Mouse (Mus musculus): ENCODE measurements around the gene Cpsf3. TPM values are rescaled to one million over a fixed set of nuclear protein-coding genes. Genes with fewer than 3 reads are reported as not detected.
A peak's percentile ranks its signal among the peaks of the same experiment; 100 is the strongest.

Gene Cpsf3
- total and polyA plus RNA-seq, 3 experiments = 10.1 to 165 (median 113) TPM

DNA sequence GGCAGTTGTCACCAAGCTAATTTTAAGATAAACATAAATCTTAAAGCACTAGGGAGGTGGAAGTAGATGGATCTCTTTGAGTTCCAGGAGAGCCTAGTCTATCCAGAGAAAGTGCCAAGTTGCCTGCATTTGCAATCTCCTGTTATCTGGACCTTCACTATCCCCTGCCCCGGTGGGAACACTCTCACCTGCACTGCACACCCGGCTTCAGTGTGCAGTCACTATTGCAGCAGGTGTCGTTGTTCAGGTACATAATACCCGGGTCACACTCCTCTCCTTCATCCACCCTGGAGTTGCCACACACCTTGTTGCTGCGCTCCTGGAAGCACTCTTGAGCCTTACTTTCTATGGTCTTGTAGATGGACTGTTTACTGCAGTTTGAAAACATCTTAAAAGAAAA, 48.6 kb downstream of the Cpsf3 start:
- H3K4me3 ChIP-seq (ENCODE audit: low read depth, low read length) = no peak overlapping the region
- DNase-seq (ENCODE audit: low spot score) (no peak), ATAC-seq (ENCODE audit: extremely low read depth, insufficient number of reproducible peaks, low FRiP score, poor library complexity, severe bottlenecking) (no peak)
- H3K9me3 ChIP-seq (replicated peaks) = no peaks in the 10 kb centered on the region
- H3K4me1 ChIP-seq (ENCODE audit: insufficient read depth, low read depth, low read length) = peaks cover 8% of the 10 kb centered on the region
- H3K36me3 ChIP-seq (replicated peaks) = peaks cover 85% of the 10 kb centered on the region
- no peaks in the 10 kb centered on the region for H3K27me3 ChIP-seq (ENCODE audit: insufficient read depth, low read length)
- TF ChIP-seq GATA1 (IDR thresholded peaks at IDR 0.05; ENCODE audit: borderline replicate concordance, low read length) (no peak), POLR2AphosphoS5 (IDR thresholded peaks at IDR 0.05; ENCODE audit: insufficient replicate concordance, low read depth, low read length) (no peak), GATA2 (IDR thresholded peaks at IDR 0.05; ENCODE audit: borderline replicate concordance, low read depth, low read length) (no peak), CTCF (IDR thresholded peaks at IDR 0.05; ENCODE audit: low read depth, low read length) (no peak), TAL1 (conservative IDR thresholded peaks at IDR 0.05; ENCODE audit: low read depth, low read length) (no peak)

DNA sequence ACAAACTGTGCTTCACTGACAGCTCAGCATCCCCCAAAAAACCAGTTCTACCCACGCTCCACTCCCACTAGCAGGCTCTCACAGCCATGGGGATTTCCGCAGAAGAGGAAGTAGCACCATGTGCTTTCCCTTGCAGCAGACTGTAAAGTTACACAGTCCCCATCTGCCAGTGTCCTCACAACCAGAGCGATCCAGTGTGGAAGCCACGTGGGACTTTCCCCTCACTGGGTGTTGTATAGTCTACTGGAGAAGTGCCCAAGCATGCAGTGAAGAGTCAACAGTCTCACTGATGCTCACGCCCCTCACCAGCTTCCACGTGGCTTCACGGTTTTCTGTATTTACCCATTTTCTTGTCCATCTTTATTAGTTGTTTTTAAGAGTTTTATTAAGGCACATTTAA, 50.7 kb downstream of the Cpsf3 start:
- Histone ChIP-seq H3K27me3 (ENCODE audit: insufficient read depth, low read length) (no peaks in the 10 kb centered on the region), H3K9me3 (replicated peaks) (no peaks in the 10 kb centered on the region), H3K36me3 (replicated peaks) (peaks cover 84% of the 10 kb centered on the region), H3K4me1 (ENCODE audit: insufficient read depth, low read depth, low read length) (peaks cover 8% of the 10 kb centered on the region; the same call in 1 of the 2 replicates), H3K4me3 (ENCODE audit: low read depth, low read length) (no peak overlapping the region)
- TF ChIP-seq TAL1 (conservative IDR thresholded peaks at IDR 0.05; ENCODE audit: low read depth, low read length) (no peak), GATA1 (IDR thresholded peaks at IDR 0.05; ENCODE audit: borderline replicate concordance, low read length) (no peak), POLR2AphosphoS5 (IDR thresholded peaks at IDR 0.05; ENCODE audit: insufficient replicate concordance, low read depth, low read length) (no peak), CTCF (IDR thresholded peaks at IDR 0.05; ENCODE audit: low read depth, low read length) (no peak), GATA2 (IDR thresholded peaks at IDR 0.05; ENCODE audit: borderline replicate concordance, low read depth, low read length) (no peak)
- ATAC-seq (ENCODE audit: extremely low read depth, insufficient number of reproducible peaks, low FRiP score, poor library complexity, severe bottlenecking) (peak; percentile 45; the same call in 1 of the 2 replicates), DNase-seq (ENCODE audit: low spot score) (no peak)

GRCm38 (mm10) chr12:21337171-21337570, 52.0 kb downstream of the Cpsf3 start:
- H3K4me3 ChIP-seq (ENCODE audit: low read depth, low read length) = no peak overlapping the region
- TF ChIP-seq CTCF (IDR thresholded peaks at IDR 0.05; ENCODE audit: low read depth, low read length) (no peak), POLR2AphosphoS5 (IDR thresholded peaks at IDR 0.05; ENCODE audit: insufficient replicate concordance, low read depth, low read length) (no peak), GATA2 (IDR thresholded peaks at IDR 0.05; ENCODE audit: borderline replicate concordance, low read depth, low read length) (no peak), TAL1 (conservative IDR thresholded peaks at IDR 0.05; ENCODE audit: low read depth, low read length) (no peak), GATA1 (IDR thresholded peaks at IDR 0.05; ENCODE audit: borderline replicate concordance, low read length) (no peak)
- no peaks in the 10 kb centered on the region for H3K27me3 ChIP-seq (ENCODE audit: insufficient read depth, low read length)
- peaks cover 82% of the 10 kb centered on the region for H3K36me3 ChIP-seq (replicated peaks)
- peaks cover 8% of the 10 kb centered on the region; the same call in 1 of the 2 replicates for H3K4me1 ChIP-seq (ENCODE audit: insufficient read depth, low read depth, low read length)
- no peak for ATAC-seq (ENCODE audit: extremely low read depth, insufficient number of reproducible peaks, low FRiP score, poor library complexity, severe bottlenecking)
- H3K9me3 ChIP-seq (replicated peaks) = no peaks in the 10 kb centered on the region
- DNase-seq (ENCODE audit: low spot score) = no peak

DNA sequence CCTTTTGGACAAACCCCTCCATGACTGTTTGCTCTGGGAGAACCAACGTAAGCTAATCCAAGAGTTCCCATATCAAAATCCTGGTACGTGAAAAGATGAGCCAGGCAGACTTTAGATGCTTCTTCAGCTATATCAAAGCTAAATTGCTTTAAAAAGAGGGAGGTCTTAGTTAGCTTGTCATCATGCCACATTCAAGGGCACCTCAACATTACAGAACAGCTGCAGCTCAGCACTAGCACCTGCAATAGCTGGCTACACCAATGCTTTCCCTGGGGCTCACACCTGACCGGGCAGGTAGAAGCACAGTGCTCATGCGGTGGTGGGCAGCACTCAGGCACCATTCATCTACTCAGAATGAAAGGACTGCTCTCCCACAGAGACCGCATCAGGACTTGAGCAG, 55.5 kb downstream of the Cpsf3 start:
- Histone ChIP-seq H3K9me3 (replicated peaks) (no peaks in the 10 kb centered on the region), H3K4me3 (ENCODE audit: low read depth, low read length) (no peak overlapping the region), H3K4me1 (ENCODE audit: insufficient read depth, low read depth, low read length) (peaks cover 7% of the 10 kb centered on the region; the same call in 1 of the 2 replicates), H3K27me3 (ENCODE audit: insufficient read depth, low read length) (no peaks in the 10 kb centered on the region), H3K36me3 (replicated peaks) (peaks cover 69% of the 10 kb centered on the region)
- DNase-seq (ENCODE audit: low spot score) (no peak), ATAC-seq (ENCODE audit: extremely low read depth, insufficient number of reproducible peaks, low FRiP score, poor library complexity, severe bottlenecking) (no peak)
- TF ChIP-seq GATA1 (IDR thresholded peaks at IDR 0.05; ENCODE audit: borderline replicate concordance, low read length) (no peak), CTCF (IDR thresholded peaks at IDR 0.05; ENCODE audit: low read depth, low read length) (no peak), GATA2 (IDR thresholded peaks at IDR 0.05; ENCODE audit: borderline replicate concordance, low read depth, low read length) (no peak), TAL1 (conservative IDR thresholded peaks at IDR 0.05; ENCODE audit: low read depth, low read length) (no peak), POLR2AphosphoS5 (IDR thresholded peaks at IDR 0.05; ENCODE audit: insufficient replicate concordance, low read depth, low read length) (no peak)

DNA sequence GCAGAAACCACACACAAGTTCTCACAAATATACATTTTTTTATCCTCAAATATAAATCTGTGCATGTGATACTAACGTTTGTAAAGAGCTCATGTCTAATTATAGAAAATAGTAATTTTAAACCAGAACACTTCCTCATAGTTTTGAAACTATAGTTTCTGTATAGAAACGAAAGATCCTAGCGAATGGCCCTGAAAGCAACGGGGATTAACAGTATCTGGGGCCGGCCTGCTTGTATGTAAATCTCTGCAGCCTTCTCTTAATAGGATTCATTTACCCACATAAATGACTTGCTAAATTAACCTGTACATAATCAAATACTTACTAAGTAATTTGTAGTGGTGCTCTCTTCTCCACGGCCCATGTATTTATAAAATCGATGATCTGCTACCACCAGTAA, 61.8 kb downstream of the Cpsf3 start:
- DNase-seq (ENCODE audit: low spot score) = no peak
- H3K36me3 ChIP-seq (replicated peaks) = peaks cover 60% of the 10 kb centered on the region
- H3K27me3 ChIP-seq (ENCODE audit: insufficient read depth, low read length) = no peaks in the 10 kb centered on the region
- H3K4me3 ChIP-seq (ENCODE audit: low read depth, low read length) = no peak overlapping the region
- no peaks in the 10 kb centered on the region for H3K9me3 ChIP-seq (replicated peaks)
- ATAC-seq (ENCODE audit: extremely low read depth, insufficient number of reproducible peaks, low FRiP score, poor library complexity, severe bottlenecking) = no peak
- no peaks in the 10 kb centered on the region for H3K4me1 ChIP-seq (ENCODE audit: insufficient read depth, low read depth, low read length)
- TF ChIP-seq CTCF (IDR thresholded peaks at IDR 0.05; ENCODE audit: low read depth, low read length) = no peak
- no peak for TF ChIP-seq POLR2AphosphoS5 (IDR thresholded peaks at IDR 0.05; ENCODE audit: insufficient replicate concordance, low read depth, low read length)
- no peak for TF ChIP-seq GATA2 (IDR thresholded peaks at IDR 0.05; ENCODE audit: borderline replicate concordance, low read depth, low read length)
- no peak for TF ChIP-seq GATA1 (IDR thresholded peaks at IDR 0.05; ENCODE audit: borderline replicate concordance, low read length)
- no peak for TF ChIP-seq TAL1 (conservative IDR thresholded peaks at IDR 0.05; ENCODE audit: low read depth, low read length)

GRCm38 (mm10) chr12:21350113-21350876, 65.1 kb downstream of the Cpsf3 start:
- Histone ChIP-seq H3K4me1 (ENCODE audit: insufficient read depth, low read depth, low read length) (no peaks in the 10 kb centered on the region), H3K9me3 (replicated peaks) (no peaks in the 10 kb centered on the region), H3K36me3 (replicated peaks) (peaks cover 72% of the 10 kb centered on the region), H3K27me3 (ENCODE audit: insufficient read depth, low read length) (no peaks in the 10 kb centered on the region), H3K4me3 (ENCODE audit: low read depth, low read length) (no peak overlapping the region)
- TF ChIP-seq GATA2 (IDR thresholded peaks at IDR 0.05; ENCODE audit: borderline replicate concordance, low read depth, low read length) (no peak), CTCF (IDR thresholded peaks at IDR 0.05; ENCODE audit: low read depth, low read length) (no peak), TAL1 (conservative IDR thresholded peaks at IDR 0.05; ENCODE audit: low read depth, low read length) (no peak), GATA1 (IDR thresholded peaks at IDR 0.05; ENCODE audit: borderline replicate concordance, low read length) (no peak), POLR2AphosphoS5 (IDR thresholded peaks at IDR 0.05; ENCODE audit: insufficient replicate concordance, low read depth, low read length) (no peak)
- DNase-seq (ENCODE audit: low spot score) (no peak), ATAC-seq (ENCODE audit: extremely low read depth, insufficient number of reproducible peaks, low FRiP score, poor library complexity, severe bottlenecking) (no peak)

Measured in G1E (cell line).